9 mouse cellular contexts compared by ENCODE assay signal in the genomic region with DNA sequence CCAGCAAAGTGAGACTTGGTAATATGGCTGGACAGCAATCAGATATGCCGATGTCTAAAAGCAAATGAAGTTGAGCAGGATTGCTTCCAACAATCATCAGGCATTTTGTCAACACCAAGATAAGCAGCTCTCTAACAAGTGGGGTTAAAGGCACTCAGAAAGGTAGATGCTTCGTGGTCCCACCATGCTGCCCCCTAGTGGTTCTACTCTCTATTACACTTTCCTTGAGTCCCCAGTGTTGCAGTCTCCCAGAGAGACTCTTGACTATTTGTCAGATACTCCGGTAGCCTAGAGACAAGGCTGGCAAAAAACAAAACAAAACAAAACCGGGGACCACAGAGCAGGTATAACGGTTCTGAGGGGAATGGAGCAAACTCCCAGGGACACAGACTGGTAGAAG. TPM values are rescaled to one million over a fixed set of nuclear protein-coding genes. Genes with fewer than 3 reads are reported as not detected.
DNase-seq lines count a peak whose midpoint lies in the region.
"Had no signal": no experiment of that assay in that cellular context is flagged by ENCODE, and none has a peak within 500 bp of the region (broad histone marks: within the 10 kb centered on the region; RNA-seq: fewer than 3 reads in every experiment).

No protein-coding gene starts in this region.

- H3K27me3 ChIP-seq in splenic B cell, adult 2 months (ENCODE audit: control insufficient read depth, insufficient read depth, low read length, poor library complexity, severe bottlenecking) = no peaks in the 10 kb centered on the region
- H3K27me3 ChIP-seq: heart, embryonic 15.5 days had no signal

- intact Hi-C loops in gastrocnemius, postnatal 36 days (cut with DNase I) = no loop called here

- no peaks in the 10 kb centered on the region for H3K36me3 ChIP-seq in splenic B cell, adult 2 months (ENCODE audit: control insufficient read depth, insufficient read depth, low read length, poor library complexity, severe bottlenecking)
- H3K36me3 ChIP-seq: heart, embryonic 15.5 days had no signal

- DNase-seq in embryo, embryonic 10.5 days (ENCODE audit: low spot score) = peak; percentile 40
- DNase-seq in embryo, embryonic 9.5 days (ENCODE audit: extremely low spot score) = no peak
- peak; percentile 57 for DNase-seq in 416B (ENCODE audit: low read depth)
- peak; percentile 40 for DNase-seq in adrenal gland, postnatal 14 days
- DNase-seq in kidney, postnatal 14 days = peak; percentile 18
- DNase-seq in splenic B cell, adult 2 months (ENCODE audit: low read depth, low spot score) = peak; percentile 70
- DNase-seq in gastrocnemius, postnatal 36 days = no peak
- DNase-seq in ovary, postnatal 36 days (ENCODE audit: low spot score) = no peak

RNA-seq across cellular contexts. Expression of gene Rbm26, which starts 21.3 kb away (rescaled TPM):
- total RNA-seq in adrenal gland, postnatal 14 days (2021) = 43.5 and 48.2 TPM in 2 replicates
- 10 to 100 TPM; 15.1 to 16.9 TPM for total RNA-seq in gastrocnemius, postnatal 36 days (2021)

RNA-seq across cellular contexts. Expression of gene Ndfip2, which starts 60.0 kb away (rescaled TPM):
- 36.5 and 36.8 TPM in 2 replicates for total RNA-seq in adrenal gland, postnatal 14 days (2021)
- total RNA-seq in gastrocnemius, postnatal 36 days (2021) = 10 to 100 TPM; 12.8 to 12.9 TPM

Comparison
In these comparisons a context has a peak if more than half of its experiments do, and no peak if none do; other contexts are left out.
1. DNase-seq: peak in embryo, embryonic 10.5 days (single experiment), 416B (single experiment), adrenal gland, postnatal 14 days (single experiment), kidney, postnatal 14 days (single experiment) and splenic B cell, adult 2 months (single experiment); none in embryo, embryonic 9.5 days (single experiment), gastrocnemius, postnatal 36 days (0 of 2) and ovary, postnatal 36 days (single experiment).